Mouse (Mus musculus) MEL (cell line): ENCODE data around the gene Slc2a4. TPM values are rescaled to one million over a fixed set of nuclear protein-coding genes. Genes with fewer than 3 reads are reported as not detected.
"Not testable (repeated sequence)": the region's sequence is repeated elsewhere in the genome, so short reads cannot be mapped to it uniquely, and the experiment has no call there.

Experiments
- DNase-seq: peaks from one replicate; pipeline ENCODE4 v3.0.0; 2011; ENCODE audit warnings: low read depth, low spot score
- H3K27ac ChIP-seq: 2 replicates; pipeline ENCODE4 v1.5.1; 2012; ENCODE audit warnings: low read depth, mild to moderate bottlenecking, control low read depth, low read length, moderate library complexity; ENCODE audit not compliant: control insufficient read depth
- H3K27me3 ChIP-seq, 2 experiments: fragments of 150-350 bp in 1 of 2; sonication (generic) in 1 of 2; 2 replicates each; pipeline ENCODE4 v1.6.1; 2012; ENCODE audit warnings: low read length in 2 of 2, mild to moderate bottlenecking in 2 of 2, improper control_type of control experiment in 1 of 2, moderate library complexity in 1 of 2; ENCODE audit not compliant: insufficient read depth in 2 of 2, control insufficient read depth in 1 of 2
- H3K36me3 ChIP-seq, 2 experiments: 2 replicates each; pipeline ENCODE4 v1.6.1; 2012 to 2014; ENCODE audit warnings: low read length in 2 of 2, improper control_type of control experiment in 1 of 2, inconsistent platforms in 1 of 2, mild to moderate bottlenecking in 1 of 2; ENCODE audit not compliant: insufficient read depth in 2 of 2, control insufficient read depth in 1 of 2
- H3K4me1 ChIP-seq, 2 experiments: fragments of 150-350 bp in 1 of 2; sonication (generic) in 1 of 2; 2 replicates each; pipeline ENCODE4 v1.6.1; 2012; ENCODE audit warnings: low read length in 2 of 2, improper control_type of control experiment in 1 of 2, mild to moderate bottlenecking in 1 of 2; ENCODE audit not compliant: insufficient read depth in 2 of 2, control insufficient read depth in 1 of 2
- H3K4me3 ChIP-seq, 2 experiments: fragments of 150-350 bp in 1 of 2; sonication (generic) in 1 of 2; 2 replicates each; pipeline ENCODE4 v1.5.1; 2012; ENCODE audit warnings: low read depth in 2 of 2, low read length in 2 of 2, mild to moderate bottlenecking in 2 of 2, moderate library complexity in 2 of 2, control low read depth in 1 of 2, improper control_type of control experiment in 1 of 2; ENCODE audit not compliant: control insufficient read depth in 1 of 2, insufficient read depth in 1 of 2
- H3K79me2 ChIP-seq: 2 replicates; pipeline ENCODE4 v1.6.1; 2012; ENCODE audit warnings: mild to moderate bottlenecking, low read length, moderate library complexity; ENCODE audit not compliant: control insufficient read depth, poor library complexity, insufficient read depth
- H3K9ac ChIP-seq: 2 replicates; pipeline ENCODE4 v1.6.1; 2012; ENCODE audit warnings: low read depth, mild to moderate bottlenecking, control low read depth, low read length, moderate library complexity; ENCODE audit not compliant: control insufficient read depth, poor library complexity, severe bottlenecking
- H3K9me3 ChIP-seq: fragments of 150-350 bp; sonication (generic); replicated peaks from 2 replicates; pipeline ENCODE4 v1.6.1; 2012; ENCODE audit warnings: mild to moderate bottlenecking, low read length, improper control_type of control experiment, moderate library complexity; ENCODE audit not compliant: insufficient read depth
- CTCF ChIP-seq, 3 experiments: IDR thresholded peaks in 2 of 3; conservative IDR thresholded peaks in 1 of 3; 2 replicates each; pipeline ENCODE4 v1.5.1; 2011 to 2012; ENCODE audit warnings: low read length in 3 of 3, low read depth in 2 of 3, mild to moderate bottlenecking in 2 of 3, improper control_type of control experiment in 1 of 3, inconsistent platforms in 1 of 3, mixed read lengths in 1 of 3, moderate library complexity in 1 of 3; ENCODE audit not compliant: control insufficient read depth in 1 of 3, insufficient read depth in 1 of 3, poor library complexity in 1 of 3, severe bottlenecking in 1 of 3
- EP300 ChIP-seq, 2 experiments: IDR thresholded peaks; 2 replicates each; pipeline ENCODE4 v1.6.1; 2011; ENCODE audit warnings: improper control_type of control experiment in 2 of 2, low read length in 2 of 2, low read depth in 1 of 2, mild to moderate bottlenecking in 1 of 2
- GABPA ChIP-seq: IDR thresholded peaks from 2 replicates; pipeline ENCODE4 v1.6.1; 2012; ENCODE audit warnings: low read depth, mild to moderate bottlenecking, inconsistent platforms, low read length, improper control_type of control experiment, moderate library complexity
- GATA1 ChIP-seq: IDR thresholded peaks from 2 replicates; pipeline ENCODE4 v1.6.1; 2011; ENCODE audit warnings: low read depth, low read length, improper control_type of control experiment
- KAT2A ChIP-seq: conservative IDR thresholded peaks from 2 replicates; pipeline ENCODE4 v1.6.1; 2012; ENCODE audit warnings: low read depth, low read length, improper control_type of control experiment, inconsistent platforms
- MAFK ChIP-seq: IDR thresholded peaks from 2 replicates; pipeline ENCODE4 v1.6.1; 2011; ENCODE audit warnings: low read depth, mild to moderate bottlenecking, low read length, improper control_type of control experiment, borderline replicate concordance
- MAX ChIP-seq: IDR thresholded peaks from 2 replicates; pipeline ENCODE4 v1.6.1; 2011; ENCODE audit warnings: low read length, improper control_type of control experiment
- MAZ ChIP-seq: IDR thresholded peaks from 2 replicates; pipeline ENCODE4 v1.6.1; 2012; ENCODE audit warnings: low read depth, mild to moderate bottlenecking, inconsistent platforms, low read length, improper control_type of control experiment
- MXI1 ChIP-seq: IDR thresholded peaks from 2 replicates; pipeline ENCODE4 v1.6.1; 2011; ENCODE audit warnings: mild to moderate bottlenecking, low read depth, low read length, improper control_type of control experiment
- NRF1 ChIP-seq: IDR thresholded peaks from 2 replicates; pipeline ENCODE4 v1.6.1; 2014; ENCODE audit warnings: low read depth, mild to moderate bottlenecking, inconsistent platforms, low read length, improper control_type of control experiment, moderate library complexity; ENCODE audit not compliant: poor library complexity, insufficient read depth, severe bottlenecking
- RAD21 ChIP-seq: IDR thresholded peaks from 2 replicates; pipeline ENCODE4 v1.6.1; 2011; ENCODE audit warnings: mild to moderate bottlenecking, low read depth, low read length, improper control_type of control experiment
- RCOR1 ChIP-seq: IDR thresholded peaks from 2 replicates; pipeline ENCODE4 v1.6.1; 2012; ENCODE audit warnings: low read depth, mild to moderate bottlenecking, inconsistent platforms, low read length, improper control_type of control experiment
- SIN3A ChIP-seq: IDR thresholded peaks from 2 replicates; pipeline ENCODE4 v1.6.1; 2012; ENCODE audit warnings: low read length, improper control_type of control experiment, inconsistent platforms
- TCF12 ChIP-seq: IDR thresholded peaks from 2 replicates; pipeline ENCODE4 v1.6.1; 2014; ENCODE audit warnings: low read depth, mild to moderate bottlenecking, inconsistent platforms, low read length, improper control_type of control experiment, moderate library complexity
- USF2 ChIP-seq, 2 experiments: IDR thresholded peaks; 2 replicates each; pipeline ENCODE4 v1.6.1; 2011 to 2012; ENCODE audit warnings: improper control_type of control experiment in 2 of 2, low read length in 2 of 2, borderline replicate concordance in 1 of 2, inconsistent platforms in 1 of 2, low read depth in 1 of 2, mild to moderate bottlenecking in 1 of 2; ENCODE audit not compliant: insufficient read depth in 1 of 2
- ZNF384 ChIP-seq: IDR thresholded peaks from 2 replicates; pipeline ENCODE4 v1.6.1; 2012; ENCODE audit warnings: low read depth, mild to moderate bottlenecking, inconsistent platforms, low read length, improper control_type of control experiment
- polyA plus RNA-seq, 2 experiments: library from polyadenylated mRNA; stranded (reverse) in 1 of 2; unstranded in 1 of 2; fragments of >175 nt in 1 of 2; fragments of >200 nt in 1 of 2; gene quantifications; 2 replicates each; pipeline versions ENCODE4 v1.2.1 to v1.2.4; 2012; ENCODE audit warnings: low replicate concordance in 2 of 2, low read depth in 1 of 2; ENCODE audit not compliant: insufficient read length in 2 of 2, insufficient read depth in 1 of 2, missing spikeins in 1 of 2
- total RNA-seq: library from RNA; depleted of rRNA; stranded (reverse); fragments of 300-350 nt; gene quantifications from 2 replicates; pipeline ENCODE4 v1.2.3, GENCODE M21; 2012

Slc2a4 gene
- total and polyA plus RNA-seq, 3 experiments = 0.12 to 0.19 TPM; not detected in 1

- no peak for TF ChIP-seq MAX
Observed at GRCm38 (mm10) chr11:69956218-69956617, 8.2 kb upstream of the Slc2a4 start (continued).

GRCm38 (mm10) chr11:69955618-69956017 lies 7.6 kb upstream of the Slc2a4 start:
- H3K9me3 ChIP-seq, H3K27me3 ChIP-seq, H3K4me3 ChIP-seq, DNase-seq, H3K4me1 ChIP-seq, H3K27ac ChIP-seq, H3K79me2 ChIP-seq, H3K9ac ChIP-seq, H3K36me3 ChIP-seq: not testable (repeated sequence)
- peak in 1 of 3 experiments; percentile 16; a peak in 2 of 6 replicates for TF ChIP-seq CTCF (IDR thresholded peaks at IDR 0.05 in 2 of 3, conservative IDR thresholded peaks at IDR 0.05 in 1 of 3; ENCODE audit: control insufficient read depth in 1 of 3, insufficient read depth in 1 of 3, low read depth in 2 of 3, low read length in 3 of 3, poor library complexity in 1 of 3, severe bottlenecking in 1 of 3)

GRCm38 (mm10) chr11:69953267-69953915 lies 5.4 kb upstream of the Slc2a4 start:
- no peak overlapping the region for H3K27ac ChIP-seq
- TF ChIP-seq EP300 (IDR thresholded peaks at IDR 0.05; ENCODE audit: low read depth in 1 of 2, low read length in 2 of 2) = peak; percentile 28 to 40; a peak in 2 of 4 replicates
- TF ChIP-seq SIN3A = no peak
- TF ChIP-seq RAD21 = no peak
- peak; percentile 59 for TF ChIP-seq GATA1
- TF ChIP-seq KAT2A = no peak
- TF ChIP-seq USF2 (IDR thresholded peaks at IDR 0.05; ENCODE audit: borderline replicate concordance in 1 of 2, insufficient read depth in 1 of 2, low read depth in 1 of 2, low read length in 2 of 2) = no peak
- no peak for TF ChIP-seq GABPA
- TF ChIP-seq TCF12 = no peak
- TF ChIP-seq MXI1 = no peak
- TF ChIP-seq ZNF384 = peak; percentile 90
- TF ChIP-seq RCOR1 = peak; percentile 11; the same call in 1 of the 2 replicates
- no peak for TF ChIP-seq NRF1
- no peak for TF ChIP-seq MAFK
- no peak for TF ChIP-seq MAZ
- H3K27me3 ChIP-seq = no peaks in the 10 kb centered on the region
- peaks cover 6 to 12% of the 10 kb centered on the region in 2 experiments for H3K4me1 ChIP-seq
- H3K79me2 ChIP-seq = no peaks in the 10 kb centered on the region
- DNase-seq = peak; percentile 46
- no peaks in the 10 kb centered on the region for H3K9me3 ChIP-seq
- no peak overlapping the region; the same call in 1 of the 2 replicates for H3K9ac ChIP-seq
- no peak overlapping the region for H3K4me3 ChIP-seq
- no peaks in the 10 kb centered on the region for H3K36me3 ChIP-seq
